Mouse (Mus musculus) heart, adult 2 months (tissue): ENCODE measurements around the gene Olfr518.

Experiments
- EP300 ChIP-seq: fragments of 200-500 bp; IDR thresholded peaks from 2 replicates; pipeline ENCODE4 v1.6.1; 2011; ENCODE audit warnings: low read depth, low read length, control low read depth; ENCODE audit not compliant: insufficient read depth
- POLR2A ChIP-seq: fragments of 200-500 bp; IDR thresholded peaks from 2 replicates; pipeline ENCODE4 v1.6.1; 2011; ENCODE audit warnings: mild to moderate bottlenecking, low read depth, low read length, control low read depth; ENCODE audit not compliant: insufficient read depth

GRCm38 (mm10) chr7:108884906-108885305 is at the start of gene Olfr518:
- no peak for TF ChIP-seq EP300
- no peak for TF ChIP-seq POLR2A
